Mouse (Mus musculus) hindbrain, embryonic 13.5 days (tissue): ENCODE measurements around the gene Tmem108. TPM values are rescaled to one million over a fixed set of nuclear protein-coding genes. Genes with fewer than 3 reads are reported as not detected.

Experiments used
- ATAC-seq: fragments of 200-750 bp; cut with Nextera tagmentation; 2 replicates; pipeline ENCODE4 v1.8.0; 2017; ENCODE audit warnings: moderate TSS enrichment; ENCODE audit not compliant: low FRiP score
- H3K27ac ChIP-seq: fragments of 300-500 bp; sonication (generic); 2 replicates; pipeline ENCODE4 v1.5.1; 2015; ENCODE audit warnings: inconsistent platforms, mild to moderate bottlenecking, moderate library complexity
- H3K27me3 ChIP-seq: fragments of 300-500 bp; sonication (generic); 2 replicates; pipeline ENCODE4 v1.6.1; 2015; ENCODE audit warnings: mild to moderate bottlenecking, inconsistent platforms
- H3K36me3 ChIP-seq: fragments of 300-500 bp; sonication (generic); 2 replicates; pipeline ENCODE4 v1.6.1; 2015; ENCODE audit warnings: mild to moderate bottlenecking, inconsistent platforms
- H3K4me1 ChIP-seq: fragments of 300-500 bp; sonication (generic); replicated peaks from 2 replicates; pipeline ENCODE4 v1.6.1; 2015; ENCODE audit warnings: inconsistent platforms
- H3K4me2 ChIP-seq: fragments of 300-500 bp; sonication (generic); 2 replicates; pipeline ENCODE4 v1.6.1; 2015; ENCODE audit warnings: inconsistent platforms, mild to moderate bottlenecking, moderate library complexity
- H3K4me3 ChIP-seq: fragments of 300-500 bp; sonication (generic); 2 replicates; pipeline ENCODE4 v1.5.1; 2015; ENCODE audit warnings: mild to moderate bottlenecking, inconsistent platforms
- H3K9ac ChIP-seq: fragments of 300-500 bp; sonication (generic); 2 replicates; pipeline ENCODE4 v1.6.1; 2015; ENCODE audit warnings: mild to moderate bottlenecking, inconsistent platforms
- H3K9me3 ChIP-seq: fragments of 300-500 bp; sonication (generic); 2 replicates; pipeline ENCODE4 v1.6.1; 2016; ENCODE audit warnings: inconsistent platforms
- WGBS: fragments of 180-500 bp; shearing (Covaris S2); methylation state at CpG from one replicate; pipeline ENCODE4 v1.1.7; 2015; 5-methylcytosine and 5-hydroxymethylcytosine counted together
- polyA plus RNA-seq: library from polyadenylated mRNA; unstranded; fragments of >200 nt; fragmentation: Nextera tagmentation; extraction: Ambion mirVana; gene quantifications from 2 replicates; pipeline ENCODE4 v1.2.1, GENCODE M21; 2015

Gene Tmem108
- polyA plus RNA-seq, 1 experiment from 2014 or later = 30.0 TPM

DNA sequence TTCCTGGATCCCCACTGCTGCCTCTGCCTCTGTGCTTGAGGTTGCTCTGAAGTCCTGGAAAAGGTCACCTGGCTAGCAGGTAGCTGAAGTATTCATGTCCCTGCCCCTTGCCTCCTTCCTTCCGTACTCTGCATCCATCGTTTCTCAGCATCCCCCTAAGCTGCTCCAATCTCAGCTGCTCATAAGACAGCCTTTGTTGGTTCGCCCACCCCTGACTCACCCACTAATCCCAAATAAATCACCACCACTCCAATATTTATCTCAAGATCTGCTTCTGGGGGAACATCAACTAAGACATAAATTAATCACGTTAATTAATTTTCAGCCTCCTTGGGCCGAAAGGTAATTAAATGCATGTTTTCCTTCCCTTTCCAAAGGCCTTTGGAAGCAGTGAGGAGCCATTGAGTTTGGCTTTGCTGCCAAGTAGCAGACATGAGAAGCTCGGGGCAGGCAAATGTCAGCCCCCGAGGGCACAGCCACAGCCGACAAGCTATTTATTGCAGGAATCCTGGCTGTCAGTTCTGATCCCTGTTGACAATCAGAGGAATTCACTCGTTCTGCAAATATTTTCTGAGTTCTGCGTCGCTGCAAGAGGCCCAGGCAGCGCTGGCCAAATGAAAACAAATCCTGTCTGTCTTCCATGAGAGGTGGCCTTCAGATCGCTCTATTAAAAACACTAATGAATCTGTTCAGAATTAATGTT lies 318.4 kb downstream of the Tmem108 start:
- Histone ChIP-seq H3K4me1 (peaks cover 22% of the 10 kb centered on the region), H3K27me3 (no peaks in the 10 kb centered on the region), H3K4me3 (no peak overlapping the region), H3K4me2 (peak overlapping the region; percentile 9), H3K27ac (peak overlapping the region; percentile 81), H3K9me3 (no peaks in the 10 kb centered on the region), H3K36me3 (no peaks in the 10 kb centered on the region), H3K9ac (peak overlapping the region; percentile 46; the same call in 1 of the 2 replicates)
- whole genome bisulfite sequencing = 24% methylated on average over 13 of the region's 13 CpGs
- ATAC-seq = peak; percentile 57; the same call in 1 of the 2 replicates

DNA sequence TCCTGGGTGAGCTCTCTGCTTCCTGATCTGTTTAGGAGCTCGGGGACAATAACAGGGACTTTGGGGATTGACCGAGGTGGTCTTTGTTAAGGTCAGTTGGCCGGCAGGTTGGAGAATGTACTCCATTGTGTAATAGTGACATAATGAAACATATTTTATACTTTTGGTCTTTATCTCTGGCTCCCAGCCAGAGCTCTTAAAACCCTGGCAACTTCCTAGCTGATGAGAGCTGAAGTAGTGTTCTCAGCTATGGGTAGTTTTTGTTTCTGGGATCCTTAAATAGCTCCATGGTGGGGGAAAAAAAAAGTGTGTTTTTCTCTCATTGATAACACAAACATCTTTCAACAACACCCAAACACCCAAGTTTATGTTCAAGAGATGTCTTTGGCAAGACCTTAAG lies 321.0 kb downstream of the Tmem108 start:
- Histone ChIP-seq H3K4me1 (peaks cover 22% of the 10 kb centered on the region), H3K27ac (no peak overlapping the region), H3K4me2 (no peak overlapping the region), H3K36me3 (no peaks in the 10 kb centered on the region), H3K9me3 (no peaks in the 10 kb centered on the region), H3K4me3 (no peak overlapping the region), H3K9ac (no peak overlapping the region), H3K27me3 (0 out of 2 replicates have a peak, but pooled peaks cover 2% of the 10 kb centered on the region)
- no peak for ATAC-seq
- 66% methylated on average over 3 of the region's 3 CpGs for WGBS

DNA sequence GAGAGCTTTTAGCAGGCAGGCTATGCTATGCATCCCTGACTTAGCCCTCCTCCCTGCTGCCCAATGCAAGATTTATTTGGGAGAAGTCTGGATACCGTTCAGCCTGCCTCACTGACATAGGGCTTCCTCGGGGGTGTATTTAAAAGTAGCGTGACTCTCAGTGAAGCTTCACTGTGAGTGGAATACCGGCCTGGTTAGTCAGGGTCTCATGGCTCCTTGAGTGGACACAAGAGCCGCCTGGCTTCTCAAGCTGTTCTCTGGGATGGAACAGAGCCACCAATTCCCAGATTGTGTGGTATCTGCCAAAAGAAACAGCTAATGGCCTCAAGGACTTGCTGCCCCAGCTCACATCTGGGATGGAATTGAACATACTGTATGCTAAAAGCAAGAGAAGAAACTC lies 324.5 kb downstream of the Tmem108 start:
- Histone ChIP-seq H3K9me3 (no peaks in the 10 kb centered on the region), H3K27me3 (0 out of 2 replicates have a peak, but pooled peaks cover 2% of the 10 kb centered on the region), H3K4me1 (peaks cover 4% of the 10 kb centered on the region), H3K4me3 (no peak overlapping the region), H3K4me2 (no peak overlapping the region), H3K9ac (no peak overlapping the region), H3K36me3 (no peaks in the 10 kb centered on the region), H3K27ac (no peak overlapping the region)
- WGBS = 81% methylated on average over 5 of the region's 5 CpGs
- ATAC-seq = no peak

DNA sequence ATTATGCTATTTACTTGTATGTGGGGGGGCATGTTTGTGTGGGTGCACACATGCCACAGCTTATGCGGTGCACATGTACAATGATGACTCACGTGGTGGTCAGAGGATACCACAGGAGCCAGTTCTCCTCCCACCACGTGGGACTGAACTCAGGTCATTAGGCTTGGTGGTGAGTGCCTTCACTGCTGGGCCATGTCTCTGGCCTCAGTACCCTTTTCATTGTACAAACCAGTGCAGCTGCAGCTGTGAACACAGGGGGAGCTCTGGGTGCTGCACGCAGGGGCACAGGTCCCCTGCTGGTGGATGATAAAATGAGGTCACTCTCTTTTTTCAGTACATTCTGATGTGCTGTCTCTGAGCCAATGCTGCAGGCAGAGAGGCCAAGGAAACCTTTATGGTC lies 327.5 kb downstream of the Tmem108 start:
- H3K27me3 ChIP-seq = 0 out of 2 replicates have a peak, but pooled peaks cover 2% of the 10 kb centered on the region
- no peaks in the 10 kb centered on the region for H3K9me3 ChIP-seq
- H3K4me2 ChIP-seq = no peak overlapping the region
- H3K4me1 ChIP-seq = peaks cover 11% of the 10 kb centered on the region
- no peak for ATAC-seq
- WGBS = 53% methylated on average over 4 of the region's 4 CpGs
- no peak overlapping the region for H3K9ac ChIP-seq
- H3K36me3 ChIP-seq = no peaks in the 10 kb centered on the region
- H3K27ac ChIP-seq = no peak overlapping the region
- H3K4me3 ChIP-seq = no peak overlapping the region

Other genes with a start within 250 kb of the Tmem108 start
- gene Nphp3, start 240.7 kb upstream of the Tmem108 start, polyA plus RNA-seq = 2.9 and 3.9 TPM in 2 replicates